Mouse (Mus musculus) neural tube, embryonic 12.5 days (tissue): ENCODE data around the gene Cd52. TPM values are rescaled to one million over a fixed set of nuclear protein-coding genes. Genes with fewer than 3 reads are reported as not detected.
A peak's percentile ranks its signal among the peaks of the same experiment; 100 is the strongest.

ENCODE experiments used
- ATAC-seq: fragments of 200-750 bp; cut with Nextera tagmentation; 2 replicates; pipeline ENCODE4 v1.8.0; 2017; ENCODE audit warnings: low read depth, mild to moderate bottlenecking, moderate TSS enrichment, moderate library complexity; ENCODE audit not compliant: low FRiP score
- H3K27ac ChIP-seq: fragments of 300-500 bp; sonication (generic); 2 replicates; pipeline ENCODE4 v1.5.1; 2016
- H3K27me3 ChIP-seq: fragments of 300-500 bp; sonication (generic); replicated peaks from 2 replicates; pipeline ENCODE4 v1.6.1; 2016; ENCODE audit warnings: mild to moderate bottlenecking
- H3K36me3 ChIP-seq: fragments of 300-500 bp; sonication (generic); 2 replicates; pipeline ENCODE4 v1.6.1; 2016; ENCODE audit warnings: mild to moderate bottlenecking
- H3K4me1 ChIP-seq: fragments of 300-500 bp; sonication (generic); 2 replicates; pipeline ENCODE4 v1.6.1; 2016
- H3K4me2 ChIP-seq: fragments of 300-500 bp; sonication (generic); replicated peaks from 2 replicates; pipeline ENCODE4 v1.6.1; 2016; ENCODE audit warnings: mild to moderate bottlenecking
- H3K4me3 ChIP-seq: fragments of 300-500 bp; sonication (generic); 2 replicates; pipeline ENCODE4 v1.5.1; 2016
- H3K9ac ChIP-seq: fragments of 300-500 bp; sonication (generic); 2 replicates; pipeline ENCODE4 v1.6.1; 2016; ENCODE audit warnings: mild to moderate bottlenecking
- H3K9me3 ChIP-seq: fragments of 300-500 bp; sonication (generic); 2 replicates; pipeline ENCODE4 v1.6.1; 2016; ENCODE audit warnings: mild to moderate bottlenecking
- WGBS: fragments of 180-500 bp; shearing (Covaris S2); methylation state at CpG from one replicate; pipeline ENCODE4 v1.1.7; 2016; 5-methylcytosine and 5-hydroxymethylcytosine counted together
- polyA plus RNA-seq: library from polyadenylated mRNA; unstranded; fragments of >200 nt; fragmentation: Nextera tagmentation; extraction: Ambion mirVana; gene quantifications from 2 replicates; pipeline ENCODE4 v1.2.1, GENCODE M21; 2016

Gene Cd52
- polyA plus RNA-seq, 1 experiment from 2014 or later, result 7.2 TPM

DNA sequence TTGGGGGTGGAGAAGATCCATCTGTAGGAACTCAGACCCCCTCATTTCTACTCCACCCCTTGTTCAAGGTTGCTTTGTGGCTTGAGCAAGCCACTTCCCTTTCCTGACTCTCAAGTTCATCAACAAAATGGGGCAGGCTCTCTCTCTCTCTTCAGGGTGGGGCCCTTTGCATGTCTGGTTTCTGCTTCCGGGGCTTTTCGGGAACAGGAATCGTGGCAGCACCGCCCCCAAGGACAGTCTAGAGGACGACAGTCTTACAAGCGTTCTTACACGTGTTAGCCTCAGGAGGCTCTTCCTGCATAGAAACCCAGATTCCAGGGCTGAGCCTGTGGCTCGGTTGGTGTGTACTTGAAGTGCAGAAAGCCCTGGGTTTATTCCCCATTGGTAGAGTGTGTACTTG, 22.1 kb upstream of the Cd52 start:
- Histone ChIP-seq H3K9me3 (no peaks in the 10 kb centered on the region), H3K36me3 (no peaks in the 10 kb centered on the region), H3K4me3 (no peak overlapping the region), H3K4me1 (peaks cover 8% of the 10 kb centered on the region), H3K9ac (no peak overlapping the region), H3K4me2 (no peak overlapping the region), H3K27ac (no peak overlapping the region), H3K27me3 (no peaks in the 10 kb centered on the region)
- no peak for ATAC-seq
- WGBS, result 82% methylated on average over 8 of the region's 8 CpGs

DNA sequence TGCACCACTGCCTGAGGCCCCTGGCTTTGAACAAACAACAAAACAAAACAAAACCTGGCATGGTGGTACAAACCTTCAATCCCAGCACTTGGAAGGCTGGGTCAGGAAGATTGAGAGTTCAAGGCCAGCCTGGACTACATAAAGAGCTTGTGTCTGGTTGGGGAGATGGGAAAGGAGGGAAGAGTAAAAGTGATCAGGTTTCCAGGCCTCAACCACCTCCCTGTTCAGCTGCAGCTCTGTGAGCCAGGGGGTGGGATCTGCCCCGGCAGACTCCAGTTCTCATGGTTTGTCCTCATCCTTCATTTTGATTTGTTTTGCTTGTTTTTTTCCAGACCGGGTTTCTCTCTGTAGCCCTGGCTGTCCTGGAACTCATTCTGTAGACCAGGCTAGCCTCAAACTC, 21.6 kb upstream of the Cd52 start:
- Histone ChIP-seq H3K27me3 (no peaks in the 10 kb centered on the region), H3K4me3 (no peak overlapping the region), H3K4me1 (peaks cover 6% of the 10 kb centered on the region), H3K36me3 (no peaks in the 10 kb centered on the region), H3K27ac (no peak overlapping the region), H3K4me2 (no peak overlapping the region), H3K9ac (no peak overlapping the region), H3K9me3 (no peaks in the 10 kb centered on the region)
- WGBS, result 87% methylated on average over 2 of the region's 2 CpGs
- ATAC-seq, result no peak

DNA sequence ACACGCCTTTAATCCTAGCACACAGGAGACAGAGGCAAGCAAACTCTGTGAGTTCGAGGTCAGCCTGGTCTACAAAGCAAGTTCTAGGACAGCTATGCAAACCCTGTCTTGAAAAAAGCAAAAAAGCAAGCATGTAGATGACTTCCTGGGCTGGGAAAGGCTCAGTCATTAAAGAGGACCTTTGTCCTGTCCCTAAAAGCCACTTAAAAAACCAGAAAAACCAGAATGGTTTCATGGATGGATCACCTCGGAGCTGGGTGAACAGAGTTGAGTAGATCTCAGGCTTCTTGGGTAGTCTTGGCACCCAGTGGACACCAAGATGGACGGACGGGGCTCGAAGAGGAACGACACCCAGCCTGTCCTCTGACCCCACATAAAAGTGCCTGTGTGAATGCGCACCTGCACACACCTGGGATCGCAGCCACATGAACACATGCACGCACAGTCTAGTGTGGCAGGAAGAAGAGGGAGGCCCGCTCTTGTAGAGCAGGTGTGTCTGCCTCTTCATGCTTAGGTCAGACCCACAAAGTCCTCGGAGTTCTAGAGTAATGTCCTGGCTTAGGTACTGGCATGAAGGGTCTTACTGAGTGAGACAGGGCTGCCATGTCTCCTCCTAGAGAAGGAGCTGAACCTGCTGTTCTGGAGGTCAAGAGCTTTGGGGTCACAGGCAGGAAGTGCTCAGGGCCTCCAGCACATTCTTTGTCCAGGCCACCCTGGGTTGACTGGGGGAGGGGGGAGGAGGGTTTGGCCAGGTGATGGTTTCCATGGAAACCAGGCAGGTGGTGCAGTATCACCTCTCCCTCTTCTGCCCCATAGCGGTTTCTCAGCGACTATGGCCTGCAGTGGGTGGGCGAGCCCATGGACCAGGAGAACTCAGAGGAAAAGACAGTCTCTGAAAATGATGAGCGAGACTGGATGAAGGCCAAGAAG, 20.6 kb upstream of the Cd52 start:
- no peaks in the 10 kb centered on the region for H3K36me3 ChIP-seq
- 85% methylated on average over 16 of the region's 16 CpGs for WGBS
- H3K27me3 ChIP-seq, result no peaks in the 10 kb centered on the region
- no peaks in the 10 kb centered on the region for H3K9me3 ChIP-seq
- H3K27ac ChIP-seq, result no peak overlapping the region
- no peak overlapping the region for H3K9ac ChIP-seq
- no peak for ATAC-seq
- H3K4me2 ChIP-seq, result no peak overlapping the region
- peaks cover 6% of the 10 kb centered on the region; the same call in 1 of the 2 replicates for H3K4me1 ChIP-seq
- H3K4me3 ChIP-seq, result no peak overlapping the region

GRCm38 (mm10) chr4:134114038-134114437, 19.2 kb upstream of the Cd52 start:
- Histone ChIP-seq H3K36me3 (no peaks in the 10 kb centered on the region), H3K4me1 (peaks cover 9% of the 10 kb centered on the region; the same call in 1 of the 2 replicates), H3K4me3 (no peak overlapping the region), H3K27ac (no peak overlapping the region), H3K9ac (no peak overlapping the region), H3K9me3 (no peaks in the 10 kb centered on the region), H3K4me2 (no peak overlapping the region), H3K27me3 (no peaks in the 10 kb centered on the region)
- ATAC-seq, result no peak
- 90% methylated on average over 4 of the region's 4 CpGs for WGBS

GRCm38 (mm10) chr4:134113356-134113994, 18.6 kb upstream of the Cd52 start:
- H3K4me1 ChIP-seq, result peaks cover 9% of the 10 kb centered on the region; the same call in 1 of the 2 replicates
- ATAC-seq, result no peak
- 55% methylated on average over 10 of the region's 10 CpGs for WGBS
- no peaks in the 10 kb centered on the region for H3K9me3 ChIP-seq
- H3K9ac ChIP-seq, result 0 out of 2 replicates have a peak overlapping the region, but pooled peaks have one; percentile 5
- H3K27ac ChIP-seq, result no peak overlapping the region
- no peak overlapping the region for H3K4me3 ChIP-seq
- no peaks in the 10 kb centered on the region for H3K27me3 ChIP-seq
- H3K4me2 ChIP-seq, result 0 out of 2 replicates have a peak overlapping the region, but pooled peaks have one; percentile 0
- H3K36me3 ChIP-seq, result no peaks in the 10 kb centered on the region

DNA sequence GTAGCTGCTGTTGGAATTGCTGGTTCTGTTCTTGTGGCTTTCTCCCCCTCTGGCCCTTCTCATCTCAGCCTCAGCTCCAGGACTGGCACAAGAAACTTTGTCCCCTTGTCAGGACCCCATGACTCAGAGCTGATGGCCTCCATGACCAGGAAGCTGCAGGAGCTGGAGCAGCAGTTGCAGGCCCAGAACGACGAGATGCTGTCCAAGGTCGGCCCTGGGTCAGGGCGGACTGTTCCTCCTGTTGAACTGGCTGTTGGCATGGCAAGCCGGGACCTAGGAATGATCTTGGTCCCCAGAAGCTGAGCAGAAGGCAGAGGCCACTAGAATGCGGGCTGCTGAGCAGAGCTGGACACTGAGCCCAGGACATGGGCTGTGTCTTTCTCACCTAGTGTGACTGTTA, 17.5 kb upstream of the Cd52 start:
- H3K9ac ChIP-seq, result no peak overlapping the region
- no peaks in the 10 kb centered on the region for H3K9me3 ChIP-seq
- ATAC-seq, result no peak
- H3K4me1 ChIP-seq, result peaks cover 9% of the 10 kb centered on the region; the same call in 1 of the 2 replicates
- H3K27ac ChIP-seq, result no peak overlapping the region
- no peaks in the 10 kb centered on the region for H3K36me3 ChIP-seq
- no peak overlapping the region for H3K4me2 ChIP-seq
- H3K4me3 ChIP-seq, result no peak overlapping the region
- no peaks in the 10 kb centered on the region for H3K27me3 ChIP-seq
- WGBS, result 85% methylated on average over 6 of the region's 6 CpGs

GRCm38 (mm10) chr4:134110653-134111052, 15.8 kb upstream of the Cd52 start:
- no peak overlapping the region for H3K27ac ChIP-seq
- H3K27me3 ChIP-seq, result no peaks in the 10 kb centered on the region
- no peak overlapping the region for H3K4me2 ChIP-seq
- H3K9ac ChIP-seq, result no peak overlapping the region
- no peaks in the 10 kb centered on the region for H3K36me3 ChIP-seq
- ATAC-seq, result no peak
- WGBS, result 42% methylated on average over 3 of the region's 3 CpGs
- H3K4me3 ChIP-seq, result no peak overlapping the region
- no peaks in the 10 kb centered on the region for H3K9me3 ChIP-seq
- peaks cover 19% of the 10 kb centered on the region; the same call in 1 of the 2 replicates for H3K4me1 ChIP-seq

DNA sequence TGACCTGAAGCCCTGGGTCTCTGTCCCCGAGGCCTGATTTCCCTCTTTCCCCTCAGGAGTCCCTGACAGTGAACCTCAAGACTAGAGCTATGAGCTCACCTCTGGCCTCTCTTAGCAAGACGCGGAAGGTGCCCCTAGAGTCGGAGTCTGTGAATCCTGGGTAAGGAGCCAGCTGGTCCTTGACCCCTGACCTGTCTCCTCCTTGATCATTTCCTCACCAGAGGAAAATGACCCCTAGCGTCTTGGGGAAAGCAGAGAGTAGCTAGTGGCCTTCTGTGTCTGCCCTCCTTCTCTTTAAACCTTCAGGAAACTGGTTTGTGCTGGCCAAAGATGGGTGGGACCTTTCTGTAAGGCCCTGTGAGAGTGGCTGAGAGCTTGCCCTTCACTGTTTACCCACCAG, 13.3 kb upstream of the Cd52 start:
- 61% methylated on average over 5 of the region's 5 CpGs for WGBS

GRCm38 (mm10) chr4:134107730-134108129, 12.8 kb upstream of the Cd52 start:
- H3K27ac ChIP-seq, result no peak overlapping the region
- no peak overlapping the region for H3K9ac ChIP-seq
- WGBS, result 89% methylated on average over 7 of the region's 7 CpGs
- H3K9me3 ChIP-seq, result no peaks in the 10 kb centered on the region
- no peak overlapping the region for H3K4me3 ChIP-seq
- no peak overlapping the region for H3K4me2 ChIP-seq
- no peak for ATAC-seq
- no peaks in the 10 kb centered on the region for H3K36me3 ChIP-seq
- H3K4me1 ChIP-seq, result peaks cover 20% of the 10 kb centered on the region; the same call in 1 of the 2 replicates
- no peaks in the 10 kb centered on the region; the same call in 1 of the 2 replicates for H3K27me3 ChIP-seq

More for the DNA sequence above, 13.3 kb upstream of the Cd52 start:
- H3K9ac ChIP-seq, result no peak overlapping the region
- no peaks in the 10 kb centered on the region; the same call in 1 of the 2 replicates for H3K27me3 ChIP-seq
- no peaks in the 10 kb centered on the region for H3K36me3 ChIP-seq
- ATAC-seq, result no peak
- no peak overlapping the region for H3K4me2 ChIP-seq
- H3K9me3 ChIP-seq, result no peaks in the 10 kb centered on the region
- H3K4me3 ChIP-seq, result no peak overlapping the region
- peaks cover 16% of the 10 kb centered on the region; the same call in 1 of the 2 replicates for H3K4me1 ChIP-seq
- no peak overlapping the region for H3K27ac ChIP-seq

GRCm38 (mm10) chr4:134106105-134106504, 11.2 kb upstream of the Cd52 start:
- Histone ChIP-seq H3K4me1 (peaks cover 21% of the 10 kb centered on the region; the same call in 1 of the 2 replicates), H3K27me3 (no peaks in the 10 kb centered on the region; the same call in 1 of the 2 replicates), H3K36me3 (no peaks in the 10 kb centered on the region), H3K27ac (no peak overlapping the region), H3K4me2 (no peak overlapping the region), H3K4me3 (no peak overlapping the region), H3K9me3 (no peaks in the 10 kb centered on the region), H3K9ac (no peak overlapping the region)
- no peak for ATAC-seq
- 69% methylated on average over 7 of the region's 7 CpGs for WGBS

- 5% methylated on average over 21 of the region's 21 CpGs for WGBS
- no peaks in the 10 kb centered on the region for H3K36me3 ChIP-seq
- H3K4me3 ChIP-seq, result peak overlapping the region; percentile 75
- peak overlapping the region; percentile 70 for H3K4me2 ChIP-seq
- H3K9ac ChIP-seq, result peak overlapping the region; percentile 59
- H3K27ac ChIP-seq, result no peak overlapping the region
- ATAC-seq, result peak; percentile 67
- peaks cover 18% of the 10 kb centered on the region; the same call in 1 of the 2 replicates for H3K4me1 ChIP-seq
- H3K27me3 ChIP-seq, result no peaks in the 10 kb centered on the region; the same call in 1 of the 2 replicates
- no peaks in the 10 kb centered on the region for H3K9me3 ChIP-seq
Observed at GRCm38 (mm10) chr4:134102742-134103119, 7.8 kb upstream of the Cd52 start.
